Mouse (Mus musculus) MEL (cell line): ENCODE measurements around the gene Itpr2. TPM values are rescaled to one million over a fixed set of nuclear protein-coding genes. Genes with fewer than 3 reads are reported as not detected.

Source experiments
- DNase-seq: peaks from one replicate; pipeline ENCODE4 v3.0.0; 2011; ENCODE audit warnings: low read depth, low spot score
- H3K27ac ChIP-seq: 2 replicates; pipeline ENCODE4 v1.5.1; 2012; ENCODE audit warnings: low read depth, mild to moderate bottlenecking, control low read depth, low read length, moderate library complexity; ENCODE audit not compliant: control insufficient read depth
- H3K27me3 ChIP-seq, 2 experiments: fragments of 150-350 bp in 1 of 2; sonication (generic) in 1 of 2; 2 replicates each; pipeline ENCODE4 v1.6.1; 2012; ENCODE audit warnings: low read length in 2 of 2, mild to moderate bottlenecking in 2 of 2, improper control_type of control experiment in 1 of 2, moderate library complexity in 1 of 2; ENCODE audit not compliant: insufficient read depth in 2 of 2, control insufficient read depth in 1 of 2
- H3K36me3 ChIP-seq, 2 experiments: 2 replicates each; pipeline ENCODE4 v1.6.1; 2012 to 2014; ENCODE audit warnings: low read length in 2 of 2, improper control_type of control experiment in 1 of 2, inconsistent platforms in 1 of 2, mild to moderate bottlenecking in 1 of 2; ENCODE audit not compliant: insufficient read depth in 2 of 2, control insufficient read depth in 1 of 2
- H3K4me1 ChIP-seq, 2 experiments: fragments of 150-350 bp in 1 of 2; sonication (generic) in 1 of 2; 2 replicates each; pipeline ENCODE4 v1.6.1; 2012; ENCODE audit warnings: low read length in 2 of 2, improper control_type of control experiment in 1 of 2, mild to moderate bottlenecking in 1 of 2; ENCODE audit not compliant: insufficient read depth in 2 of 2, control insufficient read depth in 1 of 2
- H3K4me3 ChIP-seq, 2 experiments: fragments of 150-350 bp in 1 of 2; sonication (generic) in 1 of 2; 2 replicates each; pipeline ENCODE4 v1.5.1; 2012; ENCODE audit warnings: low read depth in 2 of 2, low read length in 2 of 2, mild to moderate bottlenecking in 2 of 2, moderate library complexity in 2 of 2, control low read depth in 1 of 2, improper control_type of control experiment in 1 of 2; ENCODE audit not compliant: control insufficient read depth in 1 of 2, insufficient read depth in 1 of 2
- H3K79me2 ChIP-seq: 2 replicates; pipeline ENCODE4 v1.6.1; 2012; ENCODE audit warnings: mild to moderate bottlenecking, low read length, moderate library complexity; ENCODE audit not compliant: control insufficient read depth, poor library complexity, insufficient read depth
- H3K9ac ChIP-seq: 2 replicates; pipeline ENCODE4 v1.6.1; 2012; ENCODE audit warnings: low read depth, mild to moderate bottlenecking, control low read depth, low read length, moderate library complexity; ENCODE audit not compliant: control insufficient read depth, poor library complexity, severe bottlenecking
- H3K9me3 ChIP-seq: fragments of 150-350 bp; sonication (generic); replicated peaks from 2 replicates; pipeline ENCODE4 v1.6.1; 2012; ENCODE audit warnings: mild to moderate bottlenecking, low read length, improper control_type of control experiment, moderate library complexity; ENCODE audit not compliant: insufficient read depth
- BHLHE40 ChIP-seq: IDR thresholded peaks from 2 replicates; pipeline ENCODE4 v1.6.1; 2012; ENCODE audit warnings: low read depth, mild to moderate bottlenecking, inconsistent platforms, low read length, improper control_type of control experiment, borderline replicate concordance
- CHD1 ChIP-seq: IDR thresholded peaks from 2 replicates; pipeline ENCODE4 v1.6.1; 2012; ENCODE audit warnings: low read depth, mild to moderate bottlenecking, inconsistent platforms, low read length, improper control_type of control experiment
- CHD2 ChIP-seq: IDR thresholded peaks from 2 replicates; pipeline ENCODE4 v1.6.1; 2011; ENCODE audit warnings: low read length, improper control_type of control experiment
- CTCF ChIP-seq, 3 experiments: IDR thresholded peaks in 2 of 3; conservative IDR thresholded peaks in 1 of 3; 2 replicates each; pipeline ENCODE4 v1.5.1; 2011 to 2012; ENCODE audit warnings: low read length in 3 of 3, low read depth in 2 of 3, mild to moderate bottlenecking in 2 of 3, improper control_type of control experiment in 1 of 3, inconsistent platforms in 1 of 3, mixed read lengths in 1 of 3, moderate library complexity in 1 of 3; ENCODE audit not compliant: control insufficient read depth in 1 of 3, insufficient read depth in 1 of 3, poor library complexity in 1 of 3, severe bottlenecking in 1 of 3
- E2F4 ChIP-seq: IDR thresholded peaks from 2 replicates; pipeline ENCODE4 v1.6.1; 2011; ENCODE audit warnings: low read depth, low read length, improper control_type of control experiment, borderline replicate concordance
- ELF1 ChIP-seq: IDR thresholded peaks from 2 replicates; pipeline ENCODE4 v1.6.1; 2014; ENCODE audit warnings: low read depth, mild to moderate bottlenecking, inconsistent platforms, low read length, improper control_type of control experiment, moderate library complexity
- EP300 ChIP-seq, 2 experiments: IDR thresholded peaks; 2 replicates each; pipeline ENCODE4 v1.6.1; 2011; ENCODE audit warnings: improper control_type of control experiment in 2 of 2, low read length in 2 of 2, low read depth in 1 of 2, mild to moderate bottlenecking in 1 of 2
- ETS1 ChIP-seq: IDR thresholded peaks from 2 replicates; pipeline ENCODE4 v1.6.1; 2012; ENCODE audit warnings: low read depth, mild to moderate bottlenecking, inconsistent platforms, low read length, improper control_type of control experiment, moderate library complexity
- GABPA ChIP-seq: IDR thresholded peaks from 2 replicates; pipeline ENCODE4 v1.6.1; 2012; ENCODE audit warnings: low read depth, mild to moderate bottlenecking, inconsistent platforms, low read length, improper control_type of control experiment, moderate library complexity
- GATA1 ChIP-seq: IDR thresholded peaks from 2 replicates; pipeline ENCODE4 v1.6.1; 2011; ENCODE audit warnings: low read depth, low read length, improper control_type of control experiment
- HCFC1 ChIP-seq: IDR thresholded peaks from 2 replicates; pipeline ENCODE4 v1.6.1; 2012; ENCODE audit warnings: low read depth, mild to moderate bottlenecking, inconsistent platforms, low read length, improper control_type of control experiment, moderate library complexity
- KAT2A ChIP-seq: conservative IDR thresholded peaks from 2 replicates; pipeline ENCODE4 v1.6.1; 2012; ENCODE audit warnings: low read depth, low read length, improper control_type of control experiment, inconsistent platforms
- MAX ChIP-seq: IDR thresholded peaks from 2 replicates; pipeline ENCODE4 v1.6.1; 2011; ENCODE audit warnings: low read length, improper control_type of control experiment
- MXI1 ChIP-seq: IDR thresholded peaks from 2 replicates; pipeline ENCODE4 v1.6.1; 2011; ENCODE audit warnings: mild to moderate bottlenecking, low read depth, low read length, improper control_type of control experiment
- MYC ChIP-seq: IDR thresholded peaks from 2 replicates; pipeline ENCODE4 v1.6.1; 2011; ENCODE audit warnings: low read depth, mild to moderate bottlenecking, low read length, improper control_type of control experiment, moderate library complexity
- NELFE ChIP-seq: IDR thresholded peaks from 2 replicates; pipeline ENCODE4 v1.6.1; 2011; ENCODE audit warnings: low read depth, low read length, improper control_type of control experiment
- POLR2AphosphoS2 ChIP-seq: IDR thresholded peaks from 2 replicates; pipeline ENCODE4 v1.6.1; 2011; ENCODE audit warnings: low read length, improper control_type of control experiment
- RAD21 ChIP-seq: IDR thresholded peaks from 2 replicates; pipeline ENCODE4 v1.6.1; 2011; ENCODE audit warnings: mild to moderate bottlenecking, low read depth, low read length, improper control_type of control experiment
- SIN3A ChIP-seq: IDR thresholded peaks from 2 replicates; pipeline ENCODE4 v1.6.1; 2012; ENCODE audit warnings: low read length, improper control_type of control experiment, inconsistent platforms
- SMC3 ChIP-seq: IDR thresholded peaks from 2 replicates; pipeline ENCODE4 v1.6.1; 2011; ENCODE audit warnings: low read depth, low read length, improper control_type of control experiment
- TAL1 ChIP-seq: IDR thresholded peaks from 2 replicates; pipeline ENCODE4 v1.6.1; 2012; ENCODE audit warnings: mild to moderate bottlenecking, inconsistent platforms, low read length, moderate library complexity, mixed read lengths
- TBP ChIP-seq: IDR thresholded peaks from 2 replicates; pipeline ENCODE4 v1.8.0; 2011; ENCODE audit warnings: low read depth, low read length, improper control_type of control experiment
- TCF12 ChIP-seq: IDR thresholded peaks from 2 replicates; pipeline ENCODE4 v1.6.1; 2014; ENCODE audit warnings: low read depth, mild to moderate bottlenecking, inconsistent platforms, low read length, improper control_type of control experiment, moderate library complexity
- UBTF ChIP-seq: IDR thresholded peaks from 2 replicates; pipeline ENCODE4 v1.6.1; 2012; ENCODE audit warnings: low read depth, mild to moderate bottlenecking, inconsistent platforms, low read length, improper control_type of control experiment, moderate library complexity, borderline replicate concordance; ENCODE audit not compliant: insufficient read depth
- ZKSCAN1 ChIP-seq: IDR thresholded peaks from 2 replicates; pipeline ENCODE4 v1.6.1; 2012; ENCODE audit warnings: low read depth, mild to moderate bottlenecking, inconsistent platforms, low read length, improper control_type of control experiment, moderate library complexity
- ZMIZ1 ChIP-seq: IDR thresholded peaks from 2 replicates; pipeline ENCODE4 v1.6.1; 2012; ENCODE audit warnings: low read depth, mild to moderate bottlenecking, inconsistent platforms, low read length, improper control_type of control experiment, moderate library complexity
- ZNF384 ChIP-seq: IDR thresholded peaks from 2 replicates; pipeline ENCODE4 v1.6.1; 2012; ENCODE audit warnings: low read depth, mild to moderate bottlenecking, inconsistent platforms, low read length, improper control_type of control experiment
- polyA plus RNA-seq, 2 experiments: library from polyadenylated mRNA; stranded (reverse) in 1 of 2; unstranded in 1 of 2; fragments of >175 nt in 1 of 2; fragments of >200 nt in 1 of 2; gene quantifications; 2 replicates each; pipeline versions ENCODE4 v1.2.1 to v1.2.4; 2012; ENCODE audit warnings: low replicate concordance in 2 of 2, low read depth in 1 of 2; ENCODE audit not compliant: insufficient read length in 2 of 2, insufficient read depth in 1 of 2, missing spikeins in 1 of 2
- total RNA-seq: library from RNA; depleted of rRNA; stranded (reverse); fragments of 300-350 nt; gene quantifications from 2 replicates; pipeline ENCODE4 v1.2.3, GENCODE M21; 2012

Gene Itpr2
- total and polyA plus RNA-seq, 3 experiments: 1.5 to 3.0 TPM; not detected in 1

- peak; percentile 91 for DNase-seq
- peak overlapping the region; percentile 74 for H3K9ac ChIP-seq
- no peaks in the 10 kb centered on the region for H3K9me3 ChIP-seq
- TF ChIP-seq MYC (no peak), NELFE (no peak), MXI1 (peak; percentile 62; the same call in 1 of the 2 replicates), SIN3A (peak; percentile 81), HCFC1 (no peak; the same call in 1 of the 2 replicates), UBTF (no peak), MAX (peak; percentile 34; the same call in 1 of the 2 replicates), CHD2 (no peak), TCF12 (0 out of 2 replicates have a peak, but pooled peaks have one; percentile 36), EP300 (IDR thresholded peaks at IDR 0.05; ENCODE audit: low read depth in 1 of 2, low read length in 2 of 2) (no peak), ELF1 (0 out of 2 replicates have a peak, but pooled peaks have one; percentile 48), ZKSCAN1 (no peak), E2F4 (no peak), CTCF (IDR thresholded peaks at IDR 0.05 in 2 of 3, conservative IDR thresholded peaks at IDR 0.05 in 1 of 3; ENCODE audit: control insufficient read depth in 1 of 3, insufficient read depth in 1 of 3, low read depth in 2 of 3, low read length in 3 of 3, poor library complexity in 1 of 3, severe bottlenecking in 1 of 3) (no peak), POLR2AphosphoS2 (no peak), KAT2A (no peak; the same call in 1 of the 2 replicates), SMC3 (no peak), TBP (peak; percentile 65; the same call in 1 of the 2 replicates), CHD1 (no peak), ETS1 (peak; percentile 41; the same call in 1 of the 2 replicates), RAD21 (no peak), ZMIZ1 (no peak), GATA1 (no peak), TAL1 (no peak), BHLHE40 (0 out of 2 replicates have a peak, but pooled peaks have one; percentile 22), ZNF384 (no peak), GABPA (no peak)
- H3K36me3 ChIP-seq: peaks cover 0 to 10% of the 10 kb centered on the region in 2 experiments; a peak in 2 of 4 replicates
- H3K4me1 ChIP-seq: peaks cover 12 to 23% of the 10 kb centered on the region in 2 experiments
- no peaks in the 10 kb centered on the region; the same call in 1 of the 2 replicates for H3K79me2 ChIP-seq
- H3K27me3 ChIP-seq: no peaks in the 10 kb centered on the region
- H3K27ac ChIP-seq: peak overlapping the region; percentile 27
- H3K4me3 ChIP-seq: peak overlapping the region; percentile 82 to 94
These were observed 632 bp downstream of the Itpr2 start for GRCm38 (mm10) chr6:146501316-146501865.
